Comparison of ENCODE assay signal across 19 mouse cellular contexts in the genomic region with DNA sequence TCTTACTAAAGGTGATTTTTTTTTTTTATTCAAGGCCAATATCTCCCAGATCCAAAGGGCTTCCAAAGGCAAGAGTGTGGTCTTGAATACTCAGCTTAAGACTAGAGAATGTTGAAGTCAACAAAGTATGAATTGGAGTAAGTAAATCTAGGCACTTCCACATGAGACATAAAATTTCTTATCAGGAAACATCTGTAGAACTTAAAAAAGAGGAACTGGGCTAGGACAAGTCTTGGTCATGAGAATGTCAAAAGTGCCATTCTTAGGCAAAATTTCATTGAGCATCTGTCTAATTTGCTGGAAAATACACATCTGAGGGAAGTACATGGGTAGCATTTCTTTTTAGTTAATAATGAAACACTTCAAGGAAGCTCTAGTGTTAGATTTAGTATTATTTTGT.
"Had no signal": no experiment of that assay in that cellular context is flagged by ENCODE, and none has a peak within 500 bp of the region (broad histone marks: within the 10 kb centered on the region; RNA-seq: fewer than 3 reads in every experiment).

No protein-coding gene starts in this region.

- DNase-seq: liver, postnatal 0 days; lung, adult 2 months; lung, postnatal 14 days; lung, postnatal 36 days; retina, postnatal 1 day; right cerebral cortex, postnatal 14 days; thymus, adult 2 months; thymus, postnatal 25 days; thymus, postnatal 4 days had no signal

- ATAC-seq: liver, postnatal 0 days; lung, postnatal 0 days; midbrain, embryonic 13.5 days; midbrain, embryonic 15.5 days had no signal

- H3K9ac ChIP-seq: liver, embryonic 15.5 days; liver, postnatal 0 days; lung, embryonic 15.5 days; midbrain, embryonic 13.5 days; midbrain, embryonic 15.5 days; neural tube, embryonic 12.5 days; stomach, embryonic 15.5 days had no signal

- H3K4me3 ChIP-seq: liver, embryonic 15.5 days; lung, embryonic 15.5 days; midbrain, embryonic 13.5 days; midbrain, embryonic 15.5 days; neural tube, embryonic 12.5 days; stomach, embryonic 15.5 days had no signal

- H3K4me1 ChIP-seq: liver, embryonic 15.5 days; lung, embryonic 15.5 days; midbrain, embryonic 13.5 days; midbrain, embryonic 15.5 days; neural tube, embryonic 12.5 days; stomach, embryonic 15.5 days had no signal

- H3K9me3 ChIP-seq: liver, embryonic 15.5 days; lung, embryonic 15.5 days; midbrain, embryonic 13.5 days; midbrain, embryonic 15.5 days; neural tube, embryonic 12.5 days; stomach, embryonic 15.5 days had no signal

- H3K4me2 ChIP-seq: liver, embryonic 15.5 days; lung, embryonic 15.5 days; midbrain, embryonic 11.5 days; midbrain, embryonic 13.5 days; midbrain, embryonic 15.5 days; neural tube, embryonic 12.5 days; stomach, embryonic 15.5 days had no signal

- H3K27me3 ChIP-seq: liver, embryonic 15.5 days; lung, embryonic 15.5 days; midbrain, embryonic 13.5 days; midbrain, embryonic 15.5 days; neural tube, embryonic 12.5 days; stomach, embryonic 15.5 days had no signal

- H3K27ac ChIP-seq: liver, embryonic 15.5 days; lung, embryonic 15.5 days; macrophage; midbrain, embryonic 13.5 days; midbrain, embryonic 15.5 days; neural tube, embryonic 12.5 days; stomach, embryonic 15.5 days; stomach, postnatal 0 days had no signal

- H3K36me3 ChIP-seq: liver, embryonic 15.5 days; lung, embryonic 15.5 days; midbrain, embryonic 13.5 days; midbrain, embryonic 15.5 days; neural tube, embryonic 12.5 days; stomach, embryonic 15.5 days had no signal
